Mouse (Mus musculus) ES-E14 (cell line): ENCODE measurements around the gene Ank3.

Source experiments
- CHD2 ChIP-seq: IDR thresholded peaks from 2 replicates; pipeline ENCODE4 v1.6.1; 2014; ENCODE audit warnings: mild to moderate bottlenecking, low read depth, low read length, inconsistent platforms
- ZC3H11A ChIP-seq: IDR thresholded peaks from 2 replicates; pipeline ENCODE4 v1.6.1; 2012; ENCODE audit warnings: low read depth, mild to moderate bottlenecking, inconsistent platforms, low read length, borderline replicate concordance

GRCm38 (mm10) chr10:69930503-69930902, 531.9 kb downstream of the Ank3 start:
- TF ChIP-seq ZC3H11A = no peak
- TF ChIP-seq CHD2 = no peak
